Mouse (Mus musculus) granulocyte monocyte progenitor cell, adult 5-6 weeks (primary cell): ENCODE measurements around the gene Nme8. TPM values are rescaled to one million over a fixed set of nuclear protein-coding genes. Genes with fewer than 3 reads are reported as not detected.

Experiments
- ATAC-seq: replicated peaks from 2 replicates; pipeline ENCODE4 v1.8.0; 2016; ENCODE audit warnings: mild to moderate bottlenecking, moderate TSS enrichment, inconsistent platforms; ENCODE audit not compliant: poor library complexity, severe bottlenecking
- total RNA-seq, 2 experiments: library from RNA; stranded (forward) in 1 of 2; stranded (reverse) in 1 of 2; fragments of 200-712, 200-1000 nt in 1 of 2; fragments of >200 nt in 1 of 2; fragmentation: Nextera tagmentation in 1 of 2; gene quantifications; 2 replicates each; pipeline ENCODE4 v1.2.3; 2014 to 2017

Nme8 gene
- total RNA-seq, 2 experiments from 2014 or later: not detected

GRCm38 (mm10) chr13:19602531-19602930, 95.1 kb downstream of the Nme8 start:
- no peak for ATAC-seq

DNA sequence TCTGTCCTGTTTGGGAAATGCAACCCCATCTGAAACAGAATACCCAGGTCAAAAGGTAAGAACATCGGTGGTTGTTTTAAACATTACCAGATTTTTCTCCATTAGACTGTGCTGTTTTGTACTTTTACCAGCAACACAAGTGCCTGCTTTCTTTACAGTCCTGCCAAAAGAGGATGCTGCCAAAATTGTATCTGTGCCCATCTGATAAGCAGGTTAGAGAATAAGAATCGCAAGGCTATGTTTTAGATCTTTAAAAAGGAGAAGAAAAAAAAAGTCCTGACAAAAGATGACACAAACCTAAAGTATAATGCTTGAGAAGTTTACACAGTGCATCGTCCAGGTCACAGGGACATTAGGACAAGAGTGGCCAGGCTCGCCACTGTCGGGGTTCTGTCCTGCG, 98.4 kb downstream of the Nme8 start:
- no peak for ATAC-seq

DNA sequence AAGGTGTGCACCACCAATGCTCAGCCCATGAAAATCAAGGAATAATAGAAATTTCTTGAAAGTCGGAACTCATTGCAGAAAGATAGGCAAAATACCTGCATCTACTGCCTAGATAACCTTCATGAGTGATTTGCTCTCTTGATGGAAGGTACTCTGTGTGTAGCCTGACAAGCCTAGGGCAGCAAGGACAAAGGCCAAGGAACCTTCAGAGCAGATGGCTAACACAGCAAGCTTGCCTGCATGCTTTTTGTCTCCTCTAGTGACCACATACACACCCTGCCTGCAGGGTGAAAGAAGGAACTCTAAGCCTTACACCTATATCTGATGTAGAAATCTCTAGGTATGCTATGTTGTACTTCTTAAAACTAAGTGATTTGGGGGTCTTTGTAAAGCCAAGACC, 102.5 kb downstream of the Nme8 start:
- ATAC-seq: no peak

Other genes starting within 250 kb of the Nme8 start
- gene Epdr1, start 77.9 kb downstream of the Nme8 start, total RNA-seq (2014; fragmentation: Nextera tagmentation): 1.0 and 1.5 TPM in 2 replicates
- gene Epdr1, start 77.9 kb downstream of the Nme8 start, total RNA-seq (2017): 0.36 and 2.5 TPM in 2 replicates
- not detected in 2 replicates for gene Sfrp4, start 74.7 kb downstream of the Nme8 start, total RNA-seq (2014; fragmentation: Nextera tagmentation)
- not detected in 2 replicates for gene Sfrp4, start 74.7 kb downstream of the Nme8 start, total RNA-seq (2017)
- 18.1 and 23.9 TPM in 2 replicates for gene Gpr141, start 126.5 kb upstream of the Nme8 start, total RNA-seq (2014; fragmentation: Nextera tagmentation)
- gene Gpr141, start 126.5 kb upstream of the Nme8 start, total RNA-seq (2017): 32.4 and 37.0 TPM in 2 replicates